Mouse (Mus musculus) bone marrow, adult 2 months (tissue): ENCODE measurements around the gene Ndufv1. TPM values are rescaled to one million over a fixed set of nuclear protein-coding genes. Genes with fewer than 3 reads are reported as not detected.
"Not testable (repeated sequence)": the region's sequence is repeated elsewhere in the genome, so short reads cannot be mapped to it uniquely, and the experiment has no call there.

Experiments used
- H3K27ac ChIP-seq: fragments of 200-500 bp; 2 replicates; pipeline ENCODE4 v1.5.1; 2012; ENCODE audit warnings: low read depth, mild to moderate bottlenecking, control low read depth, inconsistent platforms, low read length; ENCODE audit not compliant: control insufficient read depth, poor library complexity, insufficient read depth
- H3K4me1 ChIP-seq: fragments of 200-500 bp; 2 replicates; pipeline ENCODE4 v1.6.1; 2011; ENCODE audit warnings: low read length; ENCODE audit not compliant: control insufficient read depth, insufficient read depth
- H3K4me3 ChIP-seq: fragments of 200-500 bp; replicated peaks from 2 replicates; pipeline ENCODE3; 2011; ENCODE audit warnings: mild to moderate bottlenecking, low read depth, low read length, control low read depth; ENCODE audit not compliant: control insufficient read depth
- CTCF ChIP-seq: fragments of 200-500 bp; IDR thresholded peaks from 2 replicates; pipeline ENCODE4 v1.5.1; 2011; ENCODE audit warnings: low read length, control low read depth; ENCODE audit not compliant: control insufficient read depth, insufficient read depth
- POLR2A ChIP-seq: fragments of 200-500 bp; IDR thresholded peaks from 2 replicates; pipeline ENCODE4 v1.6.1; 2011; ENCODE audit warnings: low read depth, mild to moderate bottlenecking, control low read depth, low read length, borderline replicate concordance; ENCODE audit not compliant: control insufficient read depth
- WGBS: fragments of 180-500 bp; shearing (Covaris S2); methylation state at CpG from one replicate; pipeline ENCODE4 v1.1.7; 2018; 5-methylcytosine and 5-hydroxymethylcytosine counted together
- polyA plus RNA-seq: library from polyadenylated mRNA; stranded (reverse); fragments of >200 nt; gene quantifications from 2 replicates; pipeline ENCODE4 v1.2.4, GENCODE M21; 2011; ENCODE audit warnings: low replicate concordance; ENCODE audit not compliant: missing spikeins, insufficient read depth, insufficient read length

Gene Ndufv1
- polyA plus RNA-seq, 1 experiment = 118 TPM

GRCm38 (mm10) chr19:4055947-4056693 lies 43.5 kb upstream of the Ndufv1 start:
- TF ChIP-seq CTCF (no peak), POLR2A (no peak)
- WGBS = 77% methylated on average over 15 of the region's 15 CpGs
- Histone ChIP-seq H3K27ac (no peak overlapping the region), H3K4me3 (no peak overlapping the region), H3K4me1 (peaks cover 3% of the 10 kb centered on the region; the same call in 1 of the 2 replicates)

- H3K4me3 ChIP-seq = no peak overlapping the region
- peaks cover 3% of the 10 kb centered on the region; the same call in 1 of the 2 replicates for H3K4me1 ChIP-seq
- TF ChIP-seq CTCF (no peak), POLR2A (no peak)
- H3K27ac ChIP-seq = no peak overlapping the region
- WGBS = 81% methylated on average over 8 of the region's 8 CpGs
Measured at GRCm38 (mm10) chr19:4055216-4055946, 42.8 kb upstream of the Ndufv1 start.

GRCm38 (mm10) chr19:4054613-4055012 lies 42.0 kb upstream of the Ndufv1 start:
- Histone ChIP-seq H3K4me3 (no peak overlapping the region), H3K4me1 (peaks cover 3% of the 10 kb centered on the region; the same call in 1 of the 2 replicates), H3K27ac (no peak overlapping the region)
- no peak for TF ChIP-seq CTCF
- no peak for TF ChIP-seq POLR2A
- 80% methylated on average over 5 of the region's 5 CpGs for WGBS

- 63% methylated on average over 5 of the region's 5 CpGs for WGBS
- TF ChIP-seq CTCF (no peak), POLR2A (no peak)
- H3K4me1 ChIP-seq = no peaks in the 10 kb centered on the region
- no peak overlapping the region for H3K4me3 ChIP-seq
- no peak overlapping the region for H3K27ac ChIP-seq
Measured at GRCm38 (mm10) chr19:4052516-4053030, 40.0 kb upstream of the Ndufv1 start.

- H3K4me3 ChIP-seq = no peak overlapping the region
- 50% methylated on average over 10 of the region's 10 CpGs for WGBS
- no peaks in the 10 kb centered on the region for H3K4me1 ChIP-seq
- no peak overlapping the region for H3K27ac ChIP-seq
- TF ChIP-seq POLR2A = no peak
- TF ChIP-seq CTCF = peak; percentile 83
Measured at GRCm38 (mm10) chr19:4051741-4052515, 39.3 kb upstream of the Ndufv1 start.

GRCm38 (mm10) chr19:4051016-4051415 lies 38.4 kb upstream of the Ndufv1 start:
- WGBS = 95% methylated on average over 5 of the region's 5 CpGs
- TF ChIP-seq CTCF (peak; percentile 17; the same call in 1 of the 2 replicates), POLR2A (no peak)
- Histone ChIP-seq H3K4me3 (no peak overlapping the region), H3K27ac (no peak overlapping the region), H3K4me1 (peaks cover 2% of the 10 kb centered on the region; the same call in 1 of the 2 replicates)

- not testable (repeated sequence) for H3K4me3 ChIP-seq, H3K4me1 ChIP-seq, H3K27ac ChIP-seq
- 74% methylated on average over 5 of the region's 5 CpGs for WGBS
Measured at GRCm38 (mm10) chr19:4049069-4049468, 36.5 kb upstream of the Ndufv1 start.

- H3K27ac ChIP-seq = no peak overlapping the region
- H3K4me1 ChIP-seq = peaks cover 2% of the 10 kb centered on the region; the same call in 1 of the 2 replicates
- no peak overlapping the region for H3K4me3 ChIP-seq
- 14% methylated on average over 4 of the region's 4 CpGs for WGBS
- no peak for TF ChIP-seq POLR2A
- peak; percentile 83 for TF ChIP-seq CTCF
Measured at GRCm38 (mm10) chr19:4047859-4048258, 35.3 kb upstream of the Ndufv1 start.
